9 mouse cellular contexts compared by ENCODE assay signal in genomic region chr2:144441386-144441915, GRCm38 (mm10).
DNase-seq lines count a peak whose midpoint lies in the region; ATAC-seq and TF ChIP-seq lines count a peak whose summit lies in the region.
"Had no signal": no experiment of that assay in that cellular context is flagged by ENCODE, and none has a peak within 500 bp of the region (broad histone marks: within the 10 kb centered on the region; RNA-seq: fewer than 3 reads in every experiment).

No protein-coding gene starts in this region.

- no peak overlapping the region for H3K4me3 ChIP-seq in cortical plate, adult 2 months (ENCODE audit: insufficient read depth, low read length)
- no peak overlapping the region for H3K4me3 ChIP-seq in stomach, embryonic 15.5 days (replicated peaks)
- H3K4me3 ChIP-seq in midbrain, embryonic 10.5 days, result no peak overlapping the region
- H3K4me3 ChIP-seq: megakaryocyte, embryonic 14.5 days had no signal

- 61% methylated on average over 11 of the region's 11 CpGs for WGBS in stomach, embryonic 15.5 days
- 93% methylated on average over 11 of the region's 11 CpGs for WGBS in midbrain, embryonic 10.5 days

- peak; percentile 95 for ATAC-seq in frontal cortex, adult (ENCODE audit: low TSS enrichment)
- peak; percentile 47; the same call in 1 of the 2 replicates for ATAC-seq in stomach, embryonic 15.5 days (ENCODE audit: insufficient read depth, low FRiP score, low read depth)
- no peak for ATAC-seq in megakaryocyte-erythroid progenitor cell, adult 5-6 weeks (replicated peaks; ENCODE audit: low FRiP score, low TSS enrichment, poor library complexity, severe bottlenecking)

- H3K27me3 ChIP-seq in stomach, embryonic 15.5 days (replicated peaks), result no peaks in the 10 kb centered on the region
- no peaks in the 10 kb centered on the region for H3K27me3 ChIP-seq in midbrain, embryonic 10.5 days (ENCODE audit: low read depth, poor library complexity, severe bottlenecking)

- no peaks in the 10 kb centered on the region for H3K36me3 ChIP-seq in stomach, embryonic 15.5 days
- H3K36me3 ChIP-seq in midbrain, embryonic 10.5 days, result no peaks in the 10 kb centered on the region

- intact Hi-C loops in left cerebral cortex, postnatal 25 days (cut with DNase I), result no loop called here

- no peak for TF ChIP-seq CTCF in cortical plate, adult 2 months (IDR thresholded peaks at IDR 0.05; ENCODE audit: extremely low read depth, insufficient read depth, low read length)

- H3K9ac ChIP-seq in stomach, embryonic 15.5 days, result no peak overlapping the region

- H3K27ac ChIP-seq in cortical plate, adult 2 months (ENCODE audit: insufficient read depth, low read length), result peak overlapping the region; percentile 37; the same call in 1 of the 2 replicates
- no peak overlapping the region for H3K27ac ChIP-seq in stomach, embryonic 15.5 days
- no peak overlapping the region for H3K27ac ChIP-seq in midbrain, embryonic 10.5 days (replicated peaks)

- no peak overlapping the region for H3K4me2 ChIP-seq in stomach, embryonic 15.5 days

- DNase-seq in frontal cortex, postnatal 10 days (ENCODE audit: low spot score in 2 of 2), result no peak
- peak; percentile 86 for DNase-seq in 3T3-L1 (ENCODE audit: low read depth, low spot score)
- peak; percentile 54 to 87 for DNase-seq in left cerebral cortex, postnatal 25 days (ENCODE audit: low spot score in 2 of 2)
- DNase-seq in midbrain, embryonic 10.5 days (ENCODE audit: low spot score), result no peak

- no peaks in the 10 kb centered on the region for H3K9me3 ChIP-seq in stomach, embryonic 15.5 days
- no peaks in the 10 kb centered on the region for H3K9me3 ChIP-seq in midbrain, embryonic 10.5 days (replicated peaks)
- H3K9me3 ChIP-seq: megakaryocyte, embryonic 14.5 days had no signal

- 0 out of 2 replicates have a peak, but pooled peaks cover 3% of the 10 kb centered on the region for H3K4me1 ChIP-seq in cortical plate, adult 2 months (ENCODE audit: control insufficient read depth, insufficient read depth, low read length)
- H3K4me1 ChIP-seq in stomach, embryonic 15.5 days, result peaks cover 3% of the 10 kb centered on the region; the same call in 1 of the 2 replicates
- H3K4me1 ChIP-seq in midbrain, embryonic 10.5 days, result no peaks in the 10 kb centered on the region
- H3K4me1 ChIP-seq: megakaryocyte, embryonic 14.5 days had no signal

- no peak for TF ChIP-seq POLR2A in cortical plate, adult 2 months (IDR thresholded peaks at IDR 0.05; ENCODE audit: extremely low read depth, insufficient read depth, low read length)

Comparison
In these comparisons a context has a peak if more than half of its experiments do, and no peak if none do; other contexts are left out.
1. DNase-seq: peak in 3T3-L1 (single experiment) and left cerebral cortex, postnatal 25 days (2 of 2); none in frontal cortex, postnatal 10 days (0 of 2) and midbrain, embryonic 10.5 days (single experiment).